Mouse (Mus musculus): Measurements from ENCODE around the gene Jund. TPM values are rescaled to one million over a fixed set of nuclear protein-coding genes. Genes with fewer than 3 reads are reported as not detected.

Jund gene
- total and polyA plus RNA-seq, 3 experiments: 16.5 to 18.8 TPM; not detected in 1

DNA sequence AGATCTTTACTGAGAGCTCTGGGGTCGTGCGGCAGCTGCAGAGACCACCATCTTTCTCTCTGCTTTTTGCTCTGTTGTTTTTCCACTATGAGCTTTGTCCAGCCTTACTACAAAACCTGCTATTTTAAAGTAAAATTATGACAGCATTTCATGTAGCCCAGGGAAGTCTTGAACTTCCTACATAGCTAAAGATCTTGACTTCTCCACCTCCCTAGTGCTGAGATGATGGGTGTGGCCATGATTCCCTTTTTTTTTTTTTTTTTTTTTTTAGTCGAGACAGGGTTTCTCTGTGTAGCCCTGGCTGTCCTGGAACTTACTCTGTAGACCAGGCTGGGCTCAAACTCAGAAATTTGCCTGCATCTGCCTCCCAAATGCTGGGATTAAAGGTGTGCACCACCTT, 34.1 kb upstream of the Jund start:
- Histone ChIP-seq H3K4me3 (ENCODE audit: control insufficient read depth in 1 of 2, insufficient read depth in 1 of 2, low read depth in 2 of 2, low read length in 2 of 2) (peak overlapping the region in 1 of 2 experiments; percentile 31; a peak in 1 of 4 replicates), H3K27me3 (ENCODE audit: control insufficient read depth in 1 of 2, insufficient read depth in 2 of 2, low read length in 2 of 2) (no peaks in the 10 kb centered on the region), H3K9me3 (replicated peaks; ENCODE audit: insufficient read depth, low read length) (no peaks in the 10 kb centered on the region), H3K27ac (ENCODE audit: control insufficient read depth, low read depth, low read length) (peak overlapping the region; percentile 33), H3K36me3 (ENCODE audit: control insufficient read depth in 1 of 2, insufficient read depth in 2 of 2, low read length in 2 of 2) (0 out of 4 replicates have a peak, but pooled peaks cover 0 to 2% of the 10 kb centered on the region in 2 experiments), H3K4me1 (ENCODE audit: control insufficient read depth in 1 of 2, insufficient read depth in 2 of 2, low read length in 2 of 2) (peaks cover 0 to 7% of the 10 kb centered on the region in 2 experiments; a peak in 3 of 4 replicates), H3K9ac (ENCODE audit: control insufficient read depth, low read depth, low read length, poor library complexity, severe bottlenecking) (0 out of 2 replicates have a peak overlapping the region, but pooled peaks have one; percentile 23), H3K79me2 (ENCODE audit: control insufficient read depth, insufficient read depth, low read length, poor library complexity) (no peaks in the 10 kb centered on the region)
- TF ChIP-seq ELF1 (IDR thresholded peaks at IDR 0.05; ENCODE audit: low read depth, low read length): peak; percentile 66
- no peak for TF ChIP-seq MYC (IDR thresholded peaks at IDR 0.05; ENCODE audit: low read depth, low read length)
- TF ChIP-seq ZNF384 (IDR thresholded peaks at IDR 0.05; ENCODE audit: low read depth, low read length): peak; percentile 97
- no peak for TF ChIP-seq NRF1 (IDR thresholded peaks at IDR 0.05; ENCODE audit: insufficient read depth, low read depth, low read length, poor library complexity, severe bottlenecking)
- peak; percentile 40; the same call in 1 of the 2 replicates for TF ChIP-seq HCFC1 (IDR thresholded peaks at IDR 0.05; ENCODE audit: low read depth, low read length)
- no peak for TF ChIP-seq TAL1 (IDR thresholded peaks at IDR 0.05; ENCODE audit: low read length)
- no peak for TF ChIP-seq E2F4 (IDR thresholded peaks at IDR 0.05; ENCODE audit: borderline replicate concordance, low read depth, low read length)
- DNase-seq (ENCODE audit: low read depth, low spot score): peak; percentile 60

DNA sequence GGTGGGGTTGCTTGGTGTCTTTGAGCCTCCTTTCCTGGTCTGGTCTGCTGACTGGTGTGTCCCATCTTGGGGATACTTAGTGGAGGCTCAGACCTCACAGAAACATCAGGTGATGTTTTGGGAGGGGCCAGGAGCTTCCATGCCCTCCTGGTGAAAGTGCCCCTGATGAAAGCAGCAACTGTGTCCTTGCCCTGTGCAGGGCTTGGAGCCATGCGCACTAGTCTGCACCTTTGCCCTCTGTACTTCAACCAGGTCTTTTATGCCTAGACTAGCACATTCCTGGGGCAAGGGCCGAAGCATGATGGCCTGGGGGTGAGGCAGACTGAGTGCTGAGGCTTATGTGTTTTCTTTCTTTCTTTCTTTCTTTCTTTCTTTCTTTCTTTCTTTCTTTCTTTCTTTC, 33.1 kb upstream of the Jund start:
- no peak overlapping the region for H3K9ac ChIP-seq (ENCODE audit: control insufficient read depth, low read depth, low read length, poor library complexity, severe bottlenecking)
- H3K79me2 ChIP-seq (ENCODE audit: control insufficient read depth, insufficient read depth, low read length, poor library complexity): no peaks in the 10 kb centered on the region
- no peak for TF ChIP-seq E2F4 (IDR thresholded peaks at IDR 0.05; ENCODE audit: borderline replicate concordance, low read depth, low read length)
- no peak for TF ChIP-seq CTCF (IDR thresholded peaks at IDR 0.05 in 2 of 3, conservative IDR thresholded peaks at IDR 0.05 in 1 of 3; ENCODE audit: control insufficient read depth in 1 of 3, insufficient read depth in 1 of 3, low read depth in 2 of 3, low read length in 3 of 3, poor library complexity in 1 of 3, severe bottlenecking in 1 of 3)
- TF ChIP-seq EP300 (IDR thresholded peaks at IDR 0.05; ENCODE audit: low read depth in 1 of 2, low read length in 2 of 2): no peak
- TF ChIP-seq RAD21 (IDR thresholded peaks at IDR 0.05; ENCODE audit: low read depth, low read length): no peak
- TF ChIP-seq MEF2A (IDR thresholded peaks at IDR 0.05; ENCODE audit: extremely low read depth, insufficient replicate concordance, low read depth, low read length, poor library complexity, severe bottlenecking): no peak
- TF ChIP-seq ZC3H11A (IDR thresholded peaks at IDR 0.05; ENCODE audit: low read depth, low read length): no peak
- TF ChIP-seq ZKSCAN1 (IDR thresholded peaks at IDR 0.05; ENCODE audit: low read depth, low read length): no peak
- no peak for TF ChIP-seq USF1 (IDR thresholded peaks at IDR 0.05; ENCODE audit: low read depth, low read length)
- no peak for TF ChIP-seq MXI1 (IDR thresholded peaks at IDR 0.05; ENCODE audit: low read depth, low read length)
- TF ChIP-seq KAT2A (conservative IDR thresholded peaks at IDR 0.05; ENCODE audit: low read depth, low read length): no peak
- no peak for TF ChIP-seq BHLHE40 (IDR thresholded peaks at IDR 0.05; ENCODE audit: borderline replicate concordance, low read depth, low read length)
- TF ChIP-seq POLR2AphosphoS2 (IDR thresholded peaks at IDR 0.05; ENCODE audit: low read length): no peak
- TF ChIP-seq NRF1 (IDR thresholded peaks at IDR 0.05; ENCODE audit: insufficient read depth, low read depth, low read length, poor library complexity, severe bottlenecking): no peak
- no peak for TF ChIP-seq UBTF (IDR thresholded peaks at IDR 0.05; ENCODE audit: borderline replicate concordance, insufficient read depth, low read depth, low read length)
- no peak for TF ChIP-seq GABPA (IDR thresholded peaks at IDR 0.05; ENCODE audit: low read depth, low read length)
- DNase-seq (ENCODE audit: low read depth, low spot score): no peak
- H3K36me3 ChIP-seq (ENCODE audit: control insufficient read depth in 1 of 2, insufficient read depth in 2 of 2, low read length in 2 of 2): 0 out of 4 replicates have a peak, but pooled peaks cover 0 to 2% of the 10 kb centered on the region in 2 experiments
- H3K4me1 ChIP-seq (ENCODE audit: control insufficient read depth in 1 of 2, insufficient read depth in 2 of 2, low read length in 2 of 2): peaks cover 0 to 4% of the 10 kb centered on the region in 2 experiments; a peak in 3 of 4 replicates
- no peaks in the 10 kb centered on the region for H3K27me3 ChIP-seq (ENCODE audit: control insufficient read depth in 1 of 2, insufficient read depth in 2 of 2, low read length in 2 of 2)
- no peaks in the 10 kb centered on the region for H3K9me3 ChIP-seq (replicated peaks; ENCODE audit: insufficient read depth, low read length)
- no peak overlapping the region for H3K4me3 ChIP-seq (ENCODE audit: control insufficient read depth in 1 of 2, insufficient read depth in 1 of 2, low read depth in 2 of 2, low read length in 2 of 2)
- H3K27ac ChIP-seq (ENCODE audit: control insufficient read depth, low read depth, low read length): no peak overlapping the region

Data from MEL (cell line).